Mouse (Mus musculus): Measurements from ENCODE around the gene Psmd9.

Psmd9 gene

GRCm38 (mm10) chr5:123296972-123297754 is 128.0 kb downstream of the Psmd9 start:
- no peak for DNase-seq (ENCODE audit: low spot score in 2 of 2)

DNA sequence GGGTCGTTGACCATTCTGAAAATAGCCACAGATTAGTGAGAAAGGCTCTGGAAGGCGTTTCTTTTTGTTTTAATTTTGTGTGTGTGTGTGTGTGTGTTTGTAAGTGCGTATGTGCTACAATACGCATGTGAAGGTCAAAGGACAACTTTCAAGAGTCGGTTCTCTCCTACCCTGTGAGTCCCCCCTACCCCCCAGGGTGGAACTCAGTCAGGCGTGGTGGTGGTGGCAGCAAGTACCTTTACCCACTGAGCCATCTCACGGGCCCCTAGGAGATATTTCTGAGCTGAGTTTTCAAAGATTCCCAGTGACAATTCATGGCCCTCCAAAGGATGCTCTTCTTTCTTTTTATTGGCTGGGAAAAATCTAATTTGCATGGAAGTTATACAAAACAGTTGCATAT is 128.6 kb downstream of the Psmd9 start:
- no peak for DNase-seq (ENCODE audit: low spot score in 2 of 2)

DNA sequence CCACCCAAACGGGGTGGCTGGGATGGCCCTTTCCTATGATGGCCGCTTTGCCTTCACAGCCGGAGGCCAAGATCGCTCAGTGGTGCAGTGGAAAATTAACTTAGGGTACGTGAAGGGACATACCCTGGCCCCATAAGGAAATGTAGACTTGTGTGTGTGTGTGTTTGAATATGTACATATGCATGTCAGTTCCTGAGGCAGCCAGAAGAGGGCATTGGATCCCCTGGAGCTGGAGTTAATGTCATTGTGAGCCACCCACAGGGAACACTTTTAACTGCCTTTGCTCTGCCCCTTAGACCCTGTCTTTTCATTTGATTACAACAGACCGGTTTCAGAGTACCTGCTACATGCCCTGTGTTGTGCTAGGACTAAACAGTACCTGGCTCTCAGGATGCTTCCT is 129.3 kb downstream of the Psmd9 start:
- DNase-seq (ENCODE audit: low spot score in 2 of 2), result no peak
